Mouse (Mus musculus) naive thymus-derived CD4-positive, alpha-beta T cell, adult 2 months (primary cell): ENCODE measurements around the gene Hipk3.

Experiments
- DNase-seq: peaks from one replicate; pipeline ENCODE4 v3.0.0-alpha.2; 2011; ENCODE audit warnings: low read depth

The Hipk3 gene

DNA sequence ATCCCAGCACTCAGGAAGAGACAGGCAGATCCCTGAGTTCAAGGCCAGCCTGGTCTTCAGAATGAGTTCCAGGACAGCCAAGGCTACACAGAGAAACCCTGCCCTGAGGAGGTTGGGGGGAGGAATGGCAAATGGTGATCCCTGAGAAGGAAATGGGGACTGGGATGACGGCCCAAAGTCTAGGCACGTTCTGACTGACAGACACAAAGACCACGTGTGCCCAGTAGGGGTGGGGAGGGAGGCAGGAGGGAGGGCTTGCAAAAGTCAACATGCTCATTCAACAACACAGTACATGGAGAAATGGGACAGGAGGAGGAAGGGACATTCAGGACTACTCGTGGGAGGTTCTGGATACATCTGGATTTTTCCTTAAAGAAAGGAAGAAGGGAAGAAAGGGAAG lies 81.8 kb downstream of the Hipk3 start:
- no peak for DNase-seq

DNA sequence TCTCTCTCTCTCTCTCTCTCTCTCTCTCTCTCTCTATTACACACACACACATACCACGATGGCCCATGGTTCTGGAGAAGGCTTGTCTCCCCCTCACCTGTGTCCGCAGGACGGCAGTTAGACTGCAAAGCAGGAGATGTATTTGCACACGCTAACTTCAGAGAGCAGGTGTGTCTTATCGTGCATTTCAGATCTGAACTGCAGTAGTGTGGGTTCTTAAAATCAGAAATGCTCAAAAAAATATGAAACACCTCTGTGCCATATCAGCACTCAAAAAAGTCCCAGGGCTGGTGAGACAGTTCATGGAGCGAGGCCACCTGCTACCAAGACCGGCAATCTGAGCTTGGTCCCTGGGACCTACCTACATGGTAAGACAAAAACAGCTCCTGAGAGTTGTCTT lies 82.4 kb downstream of the Hipk3 start:
- DNase-seq, result no peak

DNA sequence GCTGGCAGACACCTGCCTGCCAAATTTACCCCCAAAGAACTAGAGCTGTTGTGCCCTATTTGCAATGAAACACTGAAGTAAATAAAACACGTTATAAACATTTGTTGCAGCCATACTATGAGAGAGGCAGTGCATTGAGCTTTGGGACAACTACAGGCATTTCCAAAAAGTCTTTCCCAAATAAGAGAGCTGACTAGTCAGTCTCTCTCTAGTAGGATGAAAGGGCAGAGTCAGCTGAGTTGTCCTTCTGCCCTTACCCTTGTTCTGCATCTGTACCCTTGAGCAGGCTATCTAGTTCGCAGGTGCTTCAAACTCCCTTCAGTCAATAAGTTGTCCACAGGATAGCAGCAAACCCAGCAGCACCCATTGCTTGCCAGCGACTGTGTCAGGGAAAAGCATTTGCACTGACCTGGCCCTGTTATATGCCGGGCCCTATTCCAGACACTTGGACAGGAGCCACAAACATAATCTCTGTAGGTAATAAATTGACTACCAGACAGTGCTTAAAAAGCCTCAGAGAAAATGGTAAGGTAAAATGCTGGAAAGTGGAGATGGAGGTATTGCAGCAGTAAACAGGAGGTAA lies 83.2 kb downstream of the Hipk3 start, which contains the start of gene D430041D05Rik:
Gene D430041D05Rik (minus strand): TSS at position 51 of the 583 bp plus-strand sequence.
- no peak for DNase-seq

DNA sequence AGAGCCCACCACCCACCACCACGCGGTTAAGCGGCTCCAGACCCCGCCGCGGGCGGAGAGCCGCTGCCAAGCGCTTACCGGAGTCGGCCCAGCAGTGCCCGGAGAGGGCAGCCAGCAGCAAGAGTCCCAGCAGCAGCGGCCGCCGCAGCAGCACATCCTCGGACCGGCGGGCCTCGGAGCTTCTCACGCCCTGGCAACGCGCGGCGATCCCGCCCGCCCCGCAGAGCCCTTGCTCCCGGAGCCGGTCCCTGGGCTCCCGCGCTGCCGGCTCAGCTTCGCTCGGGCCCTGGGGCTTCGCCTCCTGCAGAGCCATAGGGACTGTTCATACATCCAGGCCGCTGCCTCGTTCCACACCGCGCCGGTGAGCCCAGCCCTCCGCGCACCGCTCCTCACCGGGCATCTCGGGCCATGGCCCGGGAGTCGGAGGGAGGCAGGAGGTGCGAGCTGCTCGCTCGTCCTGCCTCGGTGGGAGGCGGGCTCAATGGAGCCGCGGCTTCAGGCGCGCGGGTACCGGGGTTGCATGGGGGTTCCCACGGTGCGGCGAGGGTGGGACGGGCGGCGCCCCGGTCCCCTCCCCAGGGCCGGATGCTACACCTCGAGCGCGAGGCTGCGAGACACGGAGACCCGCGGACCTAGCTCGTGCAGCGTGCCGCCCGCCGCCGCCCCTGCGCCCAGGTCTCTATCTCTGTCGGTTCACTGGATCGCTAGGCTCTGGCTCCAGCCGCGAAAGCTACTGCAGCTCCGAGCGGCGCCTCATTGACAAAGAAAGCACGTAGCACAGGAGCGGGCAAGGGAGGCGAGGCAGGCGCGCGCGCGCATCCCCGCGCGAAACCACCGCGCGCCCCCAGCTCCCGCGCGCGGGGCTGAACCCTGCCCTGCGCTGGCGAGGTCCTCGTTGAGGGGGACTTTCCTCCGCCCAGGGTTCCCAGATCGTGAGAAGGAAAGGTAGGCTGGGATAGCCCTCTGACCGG lies 84.1 kb downstream of the Hipk3 start:
- no peak for DNase-seq

DNA sequence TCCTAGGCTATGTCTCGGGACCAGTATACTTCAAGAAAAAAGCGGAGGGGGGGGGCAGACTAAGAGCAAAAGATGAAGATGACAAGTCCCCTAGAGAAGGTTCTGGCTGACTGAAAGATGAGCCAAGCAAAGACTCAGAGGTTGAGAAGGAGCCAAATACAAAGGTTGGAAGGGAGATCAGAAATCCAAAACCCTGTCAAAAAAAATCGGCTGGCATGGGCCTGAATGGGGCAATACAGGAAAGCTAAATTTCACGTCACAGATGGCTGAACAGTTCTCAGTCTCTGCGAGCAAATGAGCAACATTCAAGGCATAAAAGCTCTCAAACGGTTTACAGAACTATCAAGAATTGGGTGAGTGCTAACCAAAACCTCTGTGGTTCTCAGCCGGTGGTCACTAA lies 85.9 kb downstream of the Hipk3 start:
- no peak for DNase-seq

DNA sequence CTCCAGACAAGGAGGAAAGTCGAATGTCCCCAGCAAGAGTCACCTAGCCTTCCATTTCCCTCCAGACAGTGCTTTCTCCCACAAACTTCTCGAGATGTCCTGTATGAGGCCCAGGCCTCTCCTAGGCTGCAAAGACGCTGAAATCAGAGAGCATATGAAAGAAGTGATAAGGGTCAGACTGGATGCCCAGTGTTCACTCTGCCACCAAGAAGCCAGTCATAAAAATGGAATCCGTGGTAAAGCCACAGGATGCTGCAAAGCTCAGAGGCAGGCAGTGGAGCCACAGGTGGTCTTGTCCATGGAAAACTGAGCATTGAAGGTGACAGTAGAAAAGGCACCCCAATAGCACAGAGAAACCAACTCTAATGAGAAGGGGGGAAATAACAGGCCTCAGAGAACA lies 86.3 kb downstream of the Hipk3 start:
- no peak for DNase-seq

DNA sequence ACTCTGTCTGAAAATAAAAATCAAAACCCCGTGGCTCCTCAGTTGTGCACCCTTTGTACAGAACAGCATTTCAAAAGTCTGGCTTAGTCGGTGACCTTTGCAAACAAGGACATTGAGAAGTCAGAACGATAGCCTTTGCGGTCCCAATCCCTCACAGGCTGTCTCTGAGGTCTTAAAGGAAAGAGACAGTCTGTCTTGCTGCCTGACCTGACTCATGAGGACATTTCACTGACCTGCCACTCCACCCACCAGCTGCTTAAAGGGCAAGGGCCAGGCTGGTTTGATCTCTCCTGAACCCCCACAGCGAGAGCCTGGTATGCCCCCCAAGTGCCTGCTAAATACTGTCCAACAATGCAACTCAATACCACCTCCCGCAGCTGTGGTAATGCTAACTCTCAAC lies 90.2 kb downstream of the Hipk3 start:
- no peak for DNase-seq

DNA sequence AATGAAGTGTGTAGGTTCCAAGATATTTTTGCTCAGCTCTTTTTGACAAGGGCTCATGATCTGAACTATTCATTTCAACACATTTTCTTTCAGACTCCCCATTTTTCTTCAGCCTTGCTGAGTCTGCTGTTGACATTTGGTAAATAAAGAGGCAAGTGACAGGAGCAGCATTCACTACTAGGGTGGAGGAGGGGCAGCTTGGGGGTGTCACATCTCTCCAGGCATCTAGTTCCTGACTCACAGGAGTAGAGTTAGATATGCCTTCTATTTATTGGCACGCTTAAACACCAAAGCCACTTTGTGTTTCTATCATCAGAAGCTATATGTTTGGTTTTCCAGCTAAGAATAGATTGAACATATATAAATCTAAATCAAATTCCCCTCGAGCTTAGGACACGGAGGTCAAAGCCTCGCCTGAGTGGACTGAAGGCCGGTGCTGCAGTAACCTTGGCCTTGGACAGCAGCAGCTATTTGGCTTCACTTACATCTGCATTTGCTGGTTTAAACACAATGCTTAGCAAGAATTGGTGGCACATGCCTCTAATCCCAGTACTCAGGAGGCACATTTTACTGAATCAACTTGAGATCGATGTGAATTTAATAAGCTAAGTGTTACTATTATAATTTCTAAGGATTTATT lies 95.5 kb downstream of the Hipk3 start:
- DNase-seq, result no peak

DNA sequence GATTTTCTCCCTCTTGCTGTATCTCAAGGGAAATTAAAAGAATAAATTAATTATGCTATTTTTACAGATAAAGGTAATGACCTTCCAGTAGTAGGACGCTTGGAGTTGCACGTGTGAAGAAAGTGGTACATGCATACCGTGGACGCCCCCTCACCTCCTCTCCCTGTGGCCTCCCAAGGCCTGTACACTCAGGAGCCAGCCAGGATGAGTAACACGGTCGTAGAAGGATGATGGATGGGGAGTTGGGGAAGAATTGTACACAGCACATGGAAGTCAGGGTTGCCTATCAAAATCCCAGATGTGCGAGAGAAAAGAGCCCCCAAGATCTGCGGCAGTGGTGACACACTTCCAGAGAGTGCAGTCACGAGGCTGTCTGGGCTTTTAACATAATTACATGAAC lies 98.3 kb downstream of the Hipk3 start:
- no peak for DNase-seq

DNA sequence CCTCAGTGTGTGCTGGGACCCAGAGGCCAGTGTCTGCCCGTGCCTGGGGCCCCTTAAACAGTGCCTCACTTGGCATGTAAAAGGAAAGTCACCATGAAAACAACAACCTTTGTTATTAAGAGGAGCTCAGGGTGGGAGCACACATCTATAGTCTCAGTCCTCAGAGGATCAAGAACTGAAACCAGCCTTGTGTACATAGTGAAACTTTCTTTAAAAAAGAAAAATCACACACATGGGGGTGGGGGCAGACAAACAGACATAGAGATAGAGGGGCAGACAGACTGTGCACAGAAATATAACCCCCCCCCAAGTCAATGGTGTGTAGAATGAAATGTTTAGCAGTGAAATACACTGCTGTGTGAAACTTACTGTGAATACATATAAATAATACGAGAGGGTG lies 99.5 kb downstream of the Hipk3 start:
- DNase-seq, result no peak

DNA sequence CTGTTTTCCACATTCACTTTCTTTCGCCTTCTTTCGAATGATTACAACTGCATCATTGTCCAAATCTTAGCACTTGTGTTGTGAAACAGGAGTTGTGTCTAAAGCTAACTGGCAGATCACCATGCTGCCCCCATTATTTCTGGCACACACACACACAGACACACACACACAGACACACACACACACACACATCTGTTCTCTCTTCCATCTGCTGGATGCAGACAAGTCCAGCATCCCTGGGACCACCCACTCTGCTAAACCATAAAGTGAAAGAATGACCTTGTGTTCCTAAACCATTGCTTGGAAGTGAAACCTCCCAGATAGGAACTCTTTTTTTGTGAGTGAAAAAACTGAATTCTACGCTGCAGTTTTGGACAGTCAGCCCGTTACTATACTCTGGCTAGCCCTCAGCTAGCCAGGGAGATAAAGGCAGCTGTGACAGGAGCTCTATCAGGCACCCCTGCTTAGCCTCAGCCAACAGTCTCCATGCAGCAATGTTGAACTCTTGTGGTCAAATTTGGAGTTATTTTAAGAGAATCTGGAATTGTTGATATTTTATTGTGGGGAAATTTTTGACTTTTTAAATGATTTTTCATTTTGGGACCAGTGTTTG lies 101.4 kb downstream of the Hipk3 start:
- no peak for DNase-seq

DNA sequence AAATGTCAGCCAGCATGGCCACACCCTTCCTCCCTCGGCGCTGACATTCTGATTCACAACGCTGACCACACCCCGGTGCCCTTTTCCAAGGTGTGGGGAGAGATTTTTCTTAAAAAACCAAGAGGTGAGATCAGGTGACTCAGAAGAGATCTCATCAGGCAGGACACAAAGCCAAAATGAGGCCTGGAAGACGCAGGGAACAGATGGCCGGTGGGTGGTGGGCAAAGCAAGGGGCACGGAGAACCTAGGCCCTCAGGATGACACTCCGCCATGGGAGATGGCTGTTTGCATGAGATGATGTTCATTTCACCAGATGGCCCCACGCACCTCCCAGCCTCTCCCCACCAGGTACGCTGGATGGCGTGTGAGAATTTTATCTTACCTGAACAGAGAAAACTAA lies 105.0 kb downstream of the Hipk3 start:
- no peak for DNase-seq

DNA sequence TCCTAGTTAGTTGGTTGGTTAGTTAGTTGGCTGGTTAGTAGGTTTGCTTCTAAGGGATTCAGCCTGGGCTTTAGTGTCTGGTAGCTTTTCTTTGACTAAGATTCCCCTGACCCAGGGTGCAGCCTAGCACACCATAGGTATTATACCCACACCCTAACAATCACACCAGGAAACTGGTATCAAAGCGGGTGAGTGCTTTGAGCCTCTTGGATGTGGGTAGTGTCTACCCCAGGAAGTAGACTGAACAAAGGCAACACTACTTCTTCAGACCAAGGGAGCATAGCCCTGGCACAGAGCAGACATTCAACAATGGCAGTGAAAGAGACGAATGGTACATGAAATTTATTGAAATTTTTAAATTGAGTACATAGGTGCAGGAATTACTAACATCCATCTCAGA lies 108.3 kb downstream of the Hipk3 start:
- DNase-seq, result peak; percentile 60

DNA sequence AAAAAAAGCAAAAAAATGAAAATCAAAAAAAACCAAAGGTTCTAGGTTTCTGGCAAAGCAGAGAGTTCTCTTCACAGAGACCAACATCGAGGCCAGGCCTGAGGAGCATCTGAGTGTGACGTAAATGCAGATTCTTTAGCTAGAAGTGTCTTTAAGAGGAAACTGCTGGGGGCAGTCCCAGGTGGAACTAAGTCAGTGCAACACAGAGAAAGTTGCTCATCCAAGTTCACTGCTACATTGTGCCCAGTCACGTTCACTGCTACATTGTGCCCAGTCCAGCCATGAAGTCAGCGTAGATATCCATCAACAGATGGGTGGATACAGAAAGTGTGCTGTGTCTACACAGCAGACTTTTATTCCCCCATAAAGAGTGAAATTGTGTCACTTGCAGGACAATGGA lies 110.7 kb downstream of the Hipk3 start:
- no peak for DNase-seq

DNA sequence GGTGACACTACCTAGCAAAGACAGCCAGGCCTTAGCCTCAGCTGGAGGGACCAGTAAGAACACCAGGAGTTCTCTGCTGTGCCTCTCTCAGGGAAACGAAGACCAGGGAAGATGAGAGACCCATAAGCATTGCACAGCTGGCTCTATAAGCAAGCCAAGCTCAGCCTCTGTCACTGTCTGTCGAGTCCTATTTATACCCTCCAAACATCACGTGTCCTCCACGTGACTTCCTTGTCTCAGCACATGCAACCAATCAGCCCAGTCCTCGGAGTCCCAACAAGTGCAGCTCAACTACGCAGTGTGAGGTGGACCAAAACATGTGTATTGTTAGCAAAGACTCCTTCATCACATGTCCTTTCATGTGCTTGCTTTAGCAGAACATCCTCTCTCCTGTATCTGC lies 111.4 kb downstream of the Hipk3 start:
- no peak for DNase-seq

DNA sequence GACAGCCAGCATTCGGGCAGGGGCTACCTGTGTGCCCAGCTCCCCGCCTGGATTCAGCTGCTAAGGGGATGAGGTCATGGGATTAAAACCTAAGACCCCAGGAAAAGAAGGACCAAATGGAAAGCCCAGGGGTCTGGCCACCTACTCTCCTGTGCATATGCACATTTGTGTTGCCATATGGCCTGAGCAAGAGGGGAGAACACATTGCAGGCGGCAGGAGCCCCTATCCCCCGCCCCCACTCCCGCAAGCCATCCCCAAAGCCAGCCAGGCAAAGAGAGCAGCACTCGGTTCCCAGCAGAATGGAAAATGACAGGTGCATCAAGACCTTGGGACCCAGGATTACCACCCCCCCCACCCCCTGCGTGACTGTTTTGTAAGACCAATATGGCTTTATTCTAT lies 114.9 kb downstream of the Hipk3 start:
- DNase-seq, result no peak

DNA sequence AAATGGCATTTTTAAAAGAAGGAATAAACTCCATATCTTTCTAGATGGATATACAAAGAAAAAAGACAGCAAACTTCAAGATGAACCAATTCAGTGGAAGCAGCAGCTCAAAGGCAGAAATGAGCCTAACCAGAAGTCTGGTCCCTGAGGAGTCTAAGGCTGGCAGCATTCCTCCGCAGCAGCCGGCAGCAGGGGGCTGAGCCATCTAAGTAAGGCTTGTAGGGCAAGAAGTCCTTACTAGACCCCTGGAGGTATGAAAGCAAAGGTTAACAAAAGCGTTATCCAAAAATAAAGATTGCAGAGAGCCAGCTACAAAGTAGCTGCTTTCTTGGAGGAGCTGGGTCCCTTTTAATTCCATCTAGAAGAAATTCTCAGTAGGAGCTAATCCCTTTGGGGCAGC lies 115.5 kb downstream of the Hipk3 start:
- no peak for DNase-seq

DNA sequence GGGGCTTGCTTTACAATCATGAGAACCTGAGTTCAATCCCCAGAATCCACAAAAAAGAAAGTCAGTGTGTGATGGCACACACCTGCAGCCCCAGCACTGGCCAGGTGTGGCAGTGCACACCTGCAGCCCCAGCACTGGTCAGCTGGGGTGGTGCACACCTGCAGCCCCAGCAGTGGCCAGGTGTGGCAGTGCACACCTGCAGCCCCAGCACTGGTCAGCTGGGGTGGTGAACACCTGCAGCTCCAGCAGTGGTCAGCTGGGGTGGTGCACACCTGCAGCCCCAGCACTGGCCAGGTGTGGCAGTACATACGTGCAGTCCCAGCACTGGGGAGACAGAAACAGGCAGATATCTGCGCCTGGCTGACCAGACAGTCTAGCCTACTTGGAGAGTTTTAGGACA lies 116.3 kb downstream of the Hipk3 start:
- no peak for DNase-seq
